Mouse (Mus musculus) E14TG2a.4 (cell line): ENCODE measurements around the gene Selenov.

Experiments
- CTCF ChIP-seq: conservative IDR thresholded peaks from 2 replicates; pipeline ENCODE4 v1.5.1; 2014; ENCODE audit warnings: low read length
- POU5F1 ChIP-seq: IDR thresholded peaks from 2 replicates; pipeline ENCODE4 v1.6.1; 2014; ENCODE audit warnings: low read length, borderline replicate concordance

GRCm38 (mm10) chr7:28265391-28265790, 25.6 kb downstream of the Selenov start:
- TF ChIP-seq CTCF (no peak), POU5F1 (no peak)
